Mouse (Mus musculus): ENCODE results near the gene Hoxa10.

Gene Hoxa10

DNA sequence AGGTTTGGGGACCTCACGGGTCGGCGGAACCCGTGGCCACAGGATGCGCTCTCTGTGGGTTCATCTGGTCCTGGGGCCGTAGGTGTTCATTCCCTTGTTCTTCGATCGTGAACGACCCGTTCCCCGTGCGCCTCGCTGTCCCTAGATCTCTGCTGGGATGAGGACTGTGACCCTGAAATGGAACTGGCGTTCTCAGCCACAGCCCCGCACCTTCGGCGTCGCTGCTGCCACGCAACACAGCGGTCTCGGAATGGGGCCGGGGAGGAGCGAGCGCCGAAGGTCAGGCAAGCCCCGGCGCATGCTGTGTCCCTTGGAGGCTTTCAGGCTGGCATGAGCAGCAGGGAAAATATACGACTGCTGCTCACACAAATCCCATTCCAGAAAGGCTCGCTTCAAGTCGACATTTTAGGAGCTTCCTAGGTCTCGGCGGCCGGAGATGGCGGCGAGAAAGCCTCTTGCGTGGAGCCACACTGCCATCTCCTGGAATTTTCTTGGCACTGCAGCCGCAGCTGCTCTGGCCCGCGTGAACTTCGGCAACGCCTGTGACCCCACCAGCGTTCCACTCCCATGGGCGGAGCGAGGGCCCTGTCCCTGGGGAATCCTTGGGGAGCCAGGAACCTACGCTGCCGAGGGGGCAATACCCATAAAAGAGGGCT is 19.2 kb downstream of the Hoxa10 start, which contains the start of gene Hoxa7:
TSS of gene Hoxa7 (minus strand) at position 518 of the 656 bp plus-strand sequence.
- in situ Hi-C loops (cut with MboI, MseI), result loop anchor here (10.0 to 25.0 kb wide), 2 partner anchors 359 to 1017 kb away; no protein-coding TSS in a partner anchor

- in situ Hi-C loops (cut with MboI, MseI), result loop anchor here (10.0 to 25.0 kb wide), 2 partner anchors 359 to 1016 kb away; no protein-coding TSS in a partner anchor
Observed at GRCm38 (mm10) chr6:52220865-52221310, 19.8 kb downstream of the Hoxa10 start.

DNA sequence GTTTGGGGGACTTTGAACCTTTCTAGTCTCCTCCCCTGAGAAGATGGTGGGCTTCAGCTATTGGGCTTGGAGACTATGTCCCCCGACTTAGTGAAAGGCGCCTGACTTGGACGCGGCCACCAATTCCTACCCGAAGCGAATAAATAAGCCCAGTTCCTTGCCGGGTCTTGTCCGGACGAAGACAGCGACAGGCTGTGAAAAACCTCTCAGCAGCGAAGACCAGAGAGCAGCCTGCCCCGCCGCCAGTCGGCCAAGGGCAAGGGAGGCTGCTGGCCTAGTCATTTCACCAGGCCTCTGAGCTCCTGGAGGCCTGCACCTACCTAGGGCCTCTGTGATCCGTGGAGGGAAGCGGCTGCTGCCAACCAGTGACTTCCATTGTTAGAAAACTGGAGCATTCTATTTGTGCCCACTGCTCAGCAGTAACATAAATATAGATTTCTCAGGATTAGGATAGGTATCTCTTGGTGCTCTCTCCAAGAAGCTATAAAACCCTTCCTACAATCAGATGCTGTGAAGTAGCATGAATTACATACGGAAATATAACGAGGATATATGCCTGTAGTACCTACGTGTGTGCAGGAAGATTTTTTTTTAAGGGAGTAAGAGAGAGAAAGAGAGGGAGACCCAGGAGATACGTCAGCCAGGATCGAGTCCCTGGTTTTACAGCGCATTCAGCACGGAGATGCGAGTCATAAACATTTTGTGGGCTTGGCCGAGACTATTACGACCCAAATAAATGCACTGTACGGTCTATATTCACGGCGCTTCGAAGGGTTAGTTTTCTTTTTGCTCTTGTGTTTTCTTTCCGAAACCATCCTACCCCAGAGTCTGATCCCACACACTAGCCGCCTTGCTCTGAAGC is 20.4 kb downstream of the Hoxa10 start:
- in situ Hi-C loops (cut with MboI, MseI), result loop anchor here (10.0 to 25.0 kb wide), 2 partner anchors 358 to 1015 kb away; no protein-coding TSS in a partner anchor

DNA sequence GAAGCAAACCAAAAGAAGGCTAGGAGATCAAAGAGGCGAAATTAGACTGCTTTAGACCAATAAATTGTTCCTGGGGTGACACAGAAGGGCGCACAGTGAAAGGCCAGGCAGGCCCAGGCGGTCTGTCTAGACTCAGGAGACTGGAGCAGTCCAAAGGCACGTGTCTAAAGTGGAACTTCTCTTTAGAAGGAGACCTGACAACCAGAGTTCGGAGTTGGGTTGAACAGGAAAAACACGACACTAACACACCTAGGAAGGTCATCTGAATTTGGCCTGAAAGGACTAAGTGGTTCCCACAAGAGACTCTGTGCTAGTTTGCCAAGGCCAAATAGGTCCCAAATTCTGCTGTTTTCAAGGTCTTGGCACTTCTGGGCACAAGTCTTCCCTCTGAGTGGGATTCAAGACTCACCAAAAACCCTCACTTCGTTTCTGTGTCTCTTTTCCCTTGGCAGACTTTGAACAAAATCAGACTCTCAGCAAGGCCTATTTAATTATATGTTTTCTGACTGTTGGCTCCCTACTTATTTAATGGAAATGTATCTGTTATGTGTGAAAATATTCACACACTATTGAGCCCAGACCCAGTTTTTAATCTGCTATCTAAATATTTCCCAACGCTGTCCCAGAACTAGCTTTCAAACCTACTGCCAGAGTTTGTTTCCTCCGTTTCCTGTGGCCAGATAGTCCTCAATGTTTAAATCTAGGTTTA is 21.3 kb downstream of the Hoxa10 start:
- in situ Hi-C loops (cut with MboI, MseI), result loop anchor here (5.0 to 25.0 kb wide), 3 partner anchors 357 to 1045 kb away; no protein-coding TSS in a partner anchor

- in situ Hi-C loops (cut with MboI, MseI), result loop anchor here (5.0 to 25.0 kb wide), 3 partner anchors 356 to 1044 kb away; no protein-coding TSS in a partner anchor
Observed at GRCm38 (mm10) chr6:52218643-52219215, 21.9 kb downstream of the Hoxa10 start.

DNA sequence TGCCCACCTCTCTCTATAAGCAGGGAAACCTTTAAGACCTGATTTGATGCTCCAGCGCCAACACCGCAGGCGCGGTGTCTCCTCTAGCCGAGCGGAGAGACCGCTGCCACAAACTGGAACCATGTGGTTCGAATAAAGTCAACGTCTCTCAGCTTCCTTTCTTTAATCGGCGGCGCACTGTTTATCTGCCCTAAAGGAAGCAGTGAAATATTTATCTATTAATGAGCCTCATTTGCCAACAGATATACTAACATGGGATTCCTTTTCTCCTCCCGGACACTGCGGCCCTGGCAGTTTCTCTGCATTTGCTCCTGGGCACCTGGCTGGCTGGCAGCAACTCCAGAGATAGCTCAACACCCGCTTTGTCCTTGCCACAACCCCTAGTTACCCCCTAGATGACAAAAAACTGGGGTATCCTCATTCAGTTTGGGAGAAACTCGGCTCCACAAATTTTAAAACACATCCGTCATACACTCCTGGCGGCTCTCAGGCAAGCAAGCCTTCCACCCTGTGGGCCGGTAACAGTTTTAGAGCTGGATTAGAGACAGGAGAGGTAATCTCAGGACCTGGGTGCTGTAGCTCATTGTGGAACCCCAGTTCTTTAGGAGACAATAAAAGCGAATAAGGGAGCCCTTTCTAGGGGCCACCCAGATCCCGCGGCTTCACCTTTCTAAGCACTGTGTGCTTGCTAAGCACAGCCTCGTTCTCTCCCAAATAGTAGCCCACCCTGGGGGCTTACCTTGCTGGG is 22.6 kb downstream of the Hoxa10 start:
- in situ Hi-C loops (cut with MboI, MseI), result loop anchor here (5.0 to 25.0 kb wide), 3 partner anchors 356 to 1043 kb away; no protein-coding TSS in a partner anchor

DNA sequence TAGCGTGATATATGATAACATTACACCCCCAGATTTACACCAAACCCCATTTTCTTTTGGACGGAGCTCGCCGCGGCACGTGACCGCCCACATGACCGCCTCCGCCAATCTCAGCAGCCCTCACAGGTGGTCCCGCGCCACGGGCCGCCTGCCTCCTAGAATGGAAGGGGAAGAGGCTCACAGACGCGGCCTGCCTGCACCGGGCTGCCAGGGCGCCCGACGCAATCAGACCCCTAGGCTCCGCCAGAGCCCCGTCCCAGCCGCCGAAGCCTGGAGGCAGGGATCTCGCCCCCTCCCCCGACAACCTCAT is 23.2 kb downstream of the Hoxa10 start:
- in situ Hi-C loops (cut with MboI, MseI), result loop anchor here (5.0 to 25.0 kb wide), 3 partner anchors 355 to 1043 kb away; no protein-coding TSS in a partner anchor

GRCm38 (mm10) chr6:52216691-52217458 is 23.8 kb downstream of the Hoxa10 start:
- in situ Hi-C loops (cut with MboI, MseI), result loop anchor here (5.0 to 25.0 kb wide), 3 partner anchors 355 to 1042 kb away; no protein-coding TSS in a partner anchor

- in situ Hi-C loops (cut with MboI, MseI), result loop anchor here (5.0 to 25.0 kb wide), 3 partner anchors 354 to 1041 kb away; no protein-coding TSS in a partner anchor
Observed at GRCm38 (mm10) chr6:52215771-52216535, 24.7 kb downstream of the Hoxa10 start.

DNA sequence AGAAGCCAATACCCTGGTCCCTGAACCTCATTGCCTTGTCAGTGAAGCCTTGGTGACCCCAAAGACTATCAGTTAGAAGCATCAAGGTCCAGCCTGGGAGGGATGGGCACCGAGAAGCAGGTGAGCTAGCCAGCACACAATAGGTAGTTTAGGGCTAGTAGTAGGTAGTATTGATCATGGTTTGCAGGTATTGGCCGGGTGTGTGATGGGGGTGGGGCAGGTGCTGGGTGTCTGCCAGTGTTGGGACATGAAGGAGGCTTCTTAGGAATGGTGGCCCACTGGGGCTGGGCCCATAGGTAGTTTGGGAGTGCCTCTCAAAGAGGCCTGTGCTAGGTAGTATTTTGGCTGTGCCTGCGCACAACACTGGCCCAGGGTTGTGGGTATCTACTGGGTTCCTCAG is 25.6 kb downstream of the Hoxa10 start:
- in situ Hi-C loops (cut with MboI, MseI), result loop anchor here (5.0 to 25.0 kb wide), 3 partner anchors 353 to 1040 kb away; no protein-coding TSS in a partner anchor

DNA sequence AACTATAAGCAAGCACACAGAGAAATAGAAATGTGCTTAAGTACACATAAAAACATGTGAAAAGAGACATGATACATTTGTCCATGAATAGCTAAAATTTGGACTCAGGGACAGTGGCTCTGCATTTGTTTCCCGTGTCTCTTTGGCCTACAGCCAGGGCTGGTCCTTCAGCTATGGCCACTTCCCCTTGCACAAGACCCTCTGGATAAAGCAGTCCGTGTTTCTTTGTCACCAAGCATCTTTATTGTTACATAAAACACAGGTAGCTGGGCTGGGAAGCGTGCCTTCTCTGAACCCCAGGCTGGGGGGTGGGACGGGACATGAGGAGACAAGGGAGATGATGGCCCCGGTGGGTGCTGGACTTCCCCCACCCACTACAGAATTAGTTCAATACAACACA is 26.4 kb downstream of the Hoxa10 start:
- in situ Hi-C loops (cut with MboI, MseI), result loop anchor here (10.0 to 25.0 kb wide), 2 partner anchors 352 to 1039 kb away; no protein-coding TSS in a partner anchor

DNA sequence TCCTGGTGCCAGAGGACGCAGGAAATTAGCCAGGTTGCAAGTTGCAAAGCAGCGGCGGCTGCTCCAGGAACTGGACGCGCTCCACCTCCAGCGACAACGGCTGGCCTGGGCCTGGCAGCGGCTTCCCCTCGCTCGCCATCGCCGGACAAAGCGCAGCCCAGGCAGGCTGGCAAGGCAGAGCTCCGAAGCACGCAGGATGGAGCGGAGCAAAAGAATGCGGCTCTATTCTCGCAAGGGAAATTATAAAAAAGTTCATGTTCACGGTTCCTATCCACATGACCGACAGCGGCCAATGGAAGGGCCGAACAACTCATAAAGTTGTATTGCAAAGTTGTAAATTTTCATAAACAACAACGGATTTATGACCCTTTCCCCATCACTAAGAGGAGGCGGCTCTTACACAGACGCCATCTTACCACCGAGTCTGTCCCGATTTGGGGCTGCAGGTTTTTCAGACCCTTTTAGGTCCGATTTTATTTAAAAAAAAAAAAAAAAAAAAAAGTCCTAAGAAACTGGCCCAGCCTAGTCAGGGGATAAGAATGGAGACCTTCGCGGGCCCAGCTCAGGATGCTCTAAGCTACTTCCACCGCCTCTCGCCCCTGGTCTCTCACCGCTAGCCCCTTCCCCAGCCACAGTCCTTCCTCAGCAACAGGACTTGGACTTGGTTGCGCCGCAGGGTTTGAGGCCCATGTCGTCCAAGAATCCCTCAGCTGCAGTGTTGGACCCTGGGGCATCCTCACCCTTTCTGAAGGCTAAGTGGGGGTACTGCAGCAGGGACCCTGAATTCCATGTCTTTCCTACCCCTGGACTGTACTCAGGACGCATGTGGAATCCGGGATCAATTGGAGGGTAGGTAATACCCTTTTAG is 27.3 kb downstream of the Hoxa10 start, which contains the start of the genes Hoxa3 and Gm28308:
TSS of gene Hoxa3 (minus strand) at position 218 of the 868 bp plus-strand sequence.
TSS of gene Gm28308 (minus strand) at position 221 of the 868 bp plus-strand sequence.
- in situ Hi-C loops (cut with MboI, MseI), result loop anchor here (10.0 to 25.0 kb wide), 2 partner anchors 351 to 1039 kb away; no protein-coding TSS in a partner anchor

DNA sequence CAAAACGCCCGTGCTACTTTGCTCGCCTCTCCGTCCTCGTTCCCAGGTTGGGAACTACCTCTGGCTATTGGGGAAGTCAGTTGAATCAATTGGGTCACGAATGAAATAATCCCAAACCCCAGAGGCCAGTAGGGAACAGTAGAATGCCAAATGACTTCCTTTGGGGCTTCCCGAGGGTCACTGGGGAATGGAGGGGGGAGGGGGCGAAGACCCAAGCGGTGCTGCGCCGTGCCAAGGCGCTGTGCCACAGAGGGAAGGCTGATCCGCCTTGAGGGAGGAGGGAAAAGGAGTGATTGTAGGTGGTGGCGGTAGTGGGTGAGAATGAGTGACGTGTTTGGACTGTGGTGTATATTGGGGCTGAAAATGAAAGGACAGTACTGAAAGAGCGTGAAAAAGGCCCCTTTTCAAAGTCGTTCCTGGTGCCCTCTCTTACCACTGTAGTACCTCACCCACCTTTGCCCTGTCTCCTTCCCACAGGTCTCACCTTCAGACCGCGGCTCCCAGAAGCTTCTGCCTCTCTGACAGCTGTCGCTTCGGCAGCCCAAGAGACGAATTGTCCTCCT is 28.0 kb downstream of the Hoxa10 start:
- in situ Hi-C loops (cut with MboI, MseI), result loop anchor here (10.0 to 25.0 kb wide), 2 partner anchors 350 to 1038 kb away; no protein-coding TSS in a partner anchor

DNA sequence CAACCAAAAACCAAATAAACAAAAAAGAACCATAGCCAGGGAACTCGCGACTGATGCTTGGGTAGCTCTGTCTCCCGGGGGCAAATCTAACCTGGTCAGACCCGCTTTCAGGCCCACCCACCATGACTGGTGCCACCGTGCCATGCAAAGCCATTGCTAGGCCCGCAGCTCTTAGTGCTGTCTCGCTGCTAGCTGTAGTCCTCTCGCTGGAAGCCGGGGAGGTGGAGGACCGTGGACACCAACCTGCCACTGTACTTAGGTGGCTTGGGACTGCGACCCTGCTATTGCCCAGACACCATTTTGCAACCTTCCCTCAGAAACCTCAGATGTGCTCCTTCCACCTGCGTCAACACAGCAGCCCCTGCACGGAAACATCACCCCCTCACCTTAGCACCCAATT is 28.7 kb downstream of the Hoxa10 start:
- in situ Hi-C loops (cut with MboI, MseI), result loop anchor here (10.0 to 25.0 kb wide), 2 partner anchors 350 to 1037 kb away; no protein-coding TSS in a partner anchor

- in situ Hi-C loops (cut with MboI, MseI), result loop anchor here (10.0 to 25.0 kb wide), 2 partner anchors 349 to 1037 kb away; no protein-coding TSS in a partner anchor
Observed at GRCm38 (mm10) chr6:52211170-52211935, 29.3 kb downstream of the Hoxa10 start.

DNA sequence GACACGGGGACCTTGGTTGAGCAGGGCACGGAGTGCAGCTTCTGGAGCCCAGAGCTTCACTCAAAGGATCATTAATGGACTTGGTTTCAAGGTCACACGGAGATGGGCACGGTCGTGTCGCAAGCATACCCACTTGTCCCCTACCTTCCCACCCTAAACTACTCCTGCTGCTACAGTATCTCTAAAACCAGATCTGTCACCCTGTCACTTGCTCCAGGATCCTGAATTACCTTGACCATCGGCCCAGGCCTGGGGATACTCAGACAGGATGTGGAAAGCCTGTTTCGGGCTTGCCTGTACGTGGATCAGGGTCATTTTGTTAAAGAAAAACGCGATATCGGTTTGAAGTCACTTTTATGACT is 31.0 kb downstream of the Hoxa10 start:
- in situ Hi-C loops (cut with MboI, MseI), result loop anchor here (10.0 to 25.0 kb wide), 2 partner anchors 347 to 1035 kb away; no protein-coding TSS in a partner anchor

Measured in regulatory T cell (primary cell).